Mouse (Mus musculus): ENCODE measurements at regions not wholly inside any gene's neighbourhood (a gene's known extent, or its start where the extent isn't known, plus 50 kb on each side); places are given as distances from the start of the nearest gene placed in this dataset.

DNA sequence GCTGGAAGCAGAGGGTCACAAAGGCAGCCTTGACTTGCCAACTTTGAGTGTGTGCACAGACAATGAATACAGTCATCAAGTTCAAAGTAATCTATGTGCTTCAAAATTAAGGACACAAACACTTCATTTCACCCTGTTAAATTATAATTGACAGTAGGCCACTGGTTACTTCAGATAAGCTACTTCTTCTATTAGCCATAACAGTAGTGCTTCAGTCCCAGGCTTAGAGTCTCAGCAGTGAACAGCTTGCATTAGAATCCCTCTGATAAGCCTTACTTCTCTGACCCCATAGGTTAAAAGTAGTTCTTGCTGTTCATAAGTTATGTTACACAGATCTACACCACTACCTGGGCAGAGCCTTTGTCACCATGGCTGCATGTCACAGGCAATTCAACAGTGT lies 63.8 kb upstream of the Ngly1 start:
- no peak for TF ChIP-seq CTCF (IDR thresholded peaks at IDR 0.05; ENCODE audit: low read depth)
- Histone ChIP-seq H3K9me3 (ENCODE audit: low read length) (no peaks in the 10 kb centered on the region), H3K36me3 (ENCODE audit: insufficient read depth, low read length) (no peaks in the 10 kb centered on the region), H3K27ac (no peak overlapping the region), H3K4me2 (ENCODE audit: low read depth, low read length) (no peak overlapping the region), H3K27me3 (ENCODE audit: insufficient read depth, low read length) (no peaks in the 10 kb centered on the region), H3K9ac (replicated peaks; ENCODE audit: low read length) (no peak overlapping the region), H3K4me1 (ENCODE audit: insufficient read depth, low read length) (no peaks in the 10 kb centered on the region), H3K4me3 (ENCODE audit: low read length) (no peak overlapping the region)
- DNase-seq (ENCODE audit: low spot score) (no peak), ATAC-seq (no peak)
